Mouse (Mus musculus) cerebellum, adult 2 months (tissue): ENCODE data around the gene Crlf3.

Source experiments
- CTCF ChIP-seq: fragments of 200-500 bp; IDR thresholded peaks from 2 replicates; pipeline ENCODE4 v1.5.1; 2011; ENCODE audit warnings: low read depth, mild to moderate bottlenecking, control low read depth, low read length, moderate library complexity, borderline replicate concordance; ENCODE audit not compliant: insufficient read depth
- POLR2A ChIP-seq: fragments of 200-500 bp; IDR thresholded peaks from 2 replicates; pipeline ENCODE4 v1.6.1; 2011; ENCODE audit warnings: low read length, control low read depth, borderline replicate concordance; ENCODE audit not compliant: insufficient read depth

DNA sequence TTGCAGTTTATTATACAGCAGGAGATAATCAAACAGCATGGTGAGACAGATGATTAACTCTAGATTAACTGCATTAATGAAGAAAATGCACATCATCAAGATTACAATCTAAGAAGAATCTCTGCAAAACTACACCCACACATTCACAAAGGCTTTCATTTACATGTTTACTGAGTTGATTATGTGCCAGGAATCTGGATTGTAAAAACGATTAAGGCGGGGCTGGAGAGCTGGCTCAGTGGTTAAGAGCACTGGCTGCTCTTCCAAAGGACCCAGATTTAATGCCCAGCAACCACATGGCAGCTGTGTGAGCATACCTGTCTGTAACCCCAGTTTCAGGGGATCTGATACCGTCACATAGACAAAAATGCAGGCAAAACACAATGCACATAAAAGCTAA lies 11.0 kb downstream of the Crlf3 start:
- TF ChIP-seq CTCF (no peak), POLR2A (no peak)
